Mouse (Mus musculus) large intestine, adult 2 months (tissue): ENCODE data around the gene Pgm1. TPM values are rescaled to one million over a fixed set of nuclear protein-coding genes. Genes with fewer than 3 reads are reported as not detected.

Experiments
- DNase-seq: peaks from one replicate; pipeline ENCODE4 v3.0.0-alpha.2; 2012; ENCODE audit warnings: low read depth, low spot score
- WGBS: fragments of 180-500 bp; shearing (Covaris S2); methylation state at CpG from one replicate; pipeline ENCODE4 v1.1.7; 2018; 5-methylcytosine and 5-hydroxymethylcytosine counted together
- polyA plus RNA-seq: library from polyadenylated mRNA; depleted of rRNA; stranded (reverse); fragments of >200 nt; gene quantifications from 2 replicates; pipeline ENCODE4 v1.2.3, GENCODE M21; 2012

Gene Pgm1
- polyA plus RNA-seq, 1 experiment: 20.5 TPM

DNA sequence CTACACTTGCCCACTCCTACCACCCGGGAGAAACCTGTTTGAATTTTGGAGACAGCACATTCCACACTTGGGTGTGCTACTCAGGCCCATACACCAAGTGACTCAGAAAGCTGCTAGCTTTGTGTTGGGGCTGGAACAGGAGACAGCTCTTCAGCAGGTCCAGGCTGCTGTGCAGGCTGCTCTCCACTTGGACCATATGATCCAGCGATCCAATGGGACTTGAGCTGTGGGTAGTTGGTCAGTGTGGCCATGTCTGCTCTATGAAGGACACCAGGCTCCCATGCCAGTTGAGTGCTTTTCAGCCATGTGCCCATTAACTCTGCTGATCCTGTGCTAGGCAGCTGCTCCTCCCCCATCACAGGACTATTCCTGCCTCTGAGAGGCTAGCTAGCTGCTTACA is 24.7 kb downstream of the Pgm1 start:
- 76% methylated on average over 2 of the region's 2 CpGs for WGBS
- DNase-seq: no peak

DNA sequence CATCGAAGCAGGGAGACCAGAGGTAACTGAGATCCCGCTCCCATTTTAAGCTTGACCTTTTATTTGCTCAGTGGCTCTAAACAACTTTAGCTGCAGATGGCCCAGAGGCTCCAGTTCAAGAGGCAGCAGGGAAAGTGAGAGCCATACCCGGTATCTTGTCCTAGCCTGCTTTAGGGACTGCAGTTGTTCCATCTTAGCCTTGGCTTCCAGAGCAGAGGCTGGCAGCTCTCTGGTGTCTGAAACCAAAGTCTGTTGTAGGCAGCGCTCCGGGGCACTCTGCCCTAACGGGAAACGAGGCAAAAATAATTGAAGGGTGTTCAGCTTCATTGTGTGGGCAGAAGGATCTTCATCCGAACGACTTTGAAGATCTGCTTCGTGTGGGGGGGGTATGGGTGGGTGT is 26.2 kb downstream of the Pgm1 start:
- WGBS: 91% methylated on average over 10 of the region's 10 CpGs
- no peak for DNase-seq

DNA sequence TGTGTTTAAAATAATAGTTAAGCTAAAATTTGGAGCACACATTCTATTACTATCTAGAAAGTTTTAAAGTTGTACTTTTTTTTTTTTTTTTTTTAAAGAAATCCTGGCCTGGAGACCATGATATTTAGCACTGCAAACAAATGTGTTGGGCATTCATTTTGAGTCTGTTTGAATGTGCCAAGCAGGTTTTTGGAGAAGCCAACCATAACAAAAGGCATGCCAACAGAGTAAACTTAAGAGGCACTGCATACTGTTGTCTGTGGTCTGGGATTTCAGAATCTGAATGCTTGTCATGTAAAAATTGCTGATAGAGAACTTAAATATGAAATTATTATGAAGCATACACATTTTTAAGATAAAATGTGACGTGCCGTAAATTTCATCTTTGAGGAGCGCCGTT is 28.0 kb downstream of the Pgm1 start:
- DNase-seq: no peak
- 94% methylated on average over 4 of the region's 4 CpGs for WGBS

GRCm38 (mm10) chr4:99958084-99958815 is 29.0 kb downstream of the Pgm1 start:
- no peak for DNase-seq
- 67% methylated on average over 7 of the region's 7 CpGs for WGBS

DNA sequence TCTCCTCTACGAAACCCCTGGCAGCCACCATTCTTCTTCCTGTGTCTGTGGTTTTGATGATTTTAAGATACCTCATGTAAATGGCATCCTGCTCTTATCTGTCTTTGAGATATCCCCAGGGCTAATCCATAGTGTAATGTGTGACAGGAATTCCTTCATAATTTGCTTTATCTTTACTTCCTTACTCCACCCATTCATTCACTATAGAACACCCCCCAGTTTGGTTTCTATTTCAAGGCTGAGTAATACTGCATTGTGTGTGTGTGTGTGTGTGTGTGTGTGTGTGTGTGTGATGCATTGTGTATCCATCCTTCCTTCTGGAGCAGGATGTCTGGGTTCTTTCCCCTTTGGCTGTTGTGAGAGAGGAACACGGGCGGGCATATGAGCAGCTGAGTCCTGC is 30.1 kb downstream of the Pgm1 start:
- WGBS: 83% methylated on average over 3 of the region's 3 CpGs
- no peak for DNase-seq

GRCm38 (mm10) chr4:99966555-99966954 is 37.3 kb downstream of the Pgm1 start:
- no peak for DNase-seq
- WGBS: 88% methylated on average over 6 of the region's 6 CpGs

- WGBS: 72% methylated on average over 5 of the region's 5 CpGs
- DNase-seq: no peak
These were observed 40.1 kb downstream of the Pgm1 start for GRCm38 (mm10) chr4:99969328-99969727.

DNA sequence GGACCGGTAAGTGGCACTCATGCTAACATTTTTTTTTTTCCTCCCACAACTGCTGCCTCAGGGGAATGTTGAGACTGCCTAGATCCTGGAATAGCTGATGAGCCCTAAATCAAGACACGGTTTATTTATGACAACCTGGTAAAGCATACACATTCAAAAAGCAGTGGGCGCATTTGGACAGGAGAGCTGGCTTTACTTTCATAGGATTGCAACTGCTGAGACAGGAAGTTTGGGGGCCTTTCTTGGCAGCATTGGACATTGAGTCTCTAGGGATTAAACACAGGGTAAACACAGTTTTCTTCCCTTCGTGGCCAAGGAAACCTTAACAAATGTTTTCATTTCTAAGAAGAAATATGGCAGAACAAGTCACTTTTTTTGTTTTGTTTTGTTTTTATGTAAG is 40.9 kb downstream of the Pgm1 start:
- 68% methylated on average over 4 of the region's 4 CpGs for WGBS
- DNase-seq: no peak

DNA sequence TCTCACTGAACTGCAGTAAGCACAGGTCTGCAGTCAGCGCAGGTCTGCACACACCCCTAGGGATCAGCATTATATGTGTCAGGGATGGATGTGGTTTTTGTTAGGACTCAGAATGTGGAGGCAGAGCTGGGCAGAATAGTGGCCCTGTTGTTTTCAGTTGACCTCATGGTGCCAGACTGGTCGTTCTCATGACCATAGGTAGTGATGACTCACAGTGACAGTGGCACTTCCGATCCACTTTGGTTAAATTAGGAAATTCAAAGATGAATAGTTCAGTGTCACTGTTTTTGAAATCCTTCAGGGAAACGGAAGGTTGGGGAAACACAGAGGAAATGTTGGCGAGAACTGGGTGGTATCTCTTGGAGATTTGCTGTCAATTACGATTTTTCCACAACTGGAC is 43.7 kb downstream of the Pgm1 start:
- WGBS: 91% methylated on average over 6 of the region's 6 CpGs
- no peak for DNase-seq

- DNase-seq: no peak
- 93% methylated on average over 1 of the region's 1 CpGs for WGBS
These were observed 44.7 kb downstream of the Pgm1 start for GRCm38 (mm10) chr4:99973931-99974330.

DNA sequence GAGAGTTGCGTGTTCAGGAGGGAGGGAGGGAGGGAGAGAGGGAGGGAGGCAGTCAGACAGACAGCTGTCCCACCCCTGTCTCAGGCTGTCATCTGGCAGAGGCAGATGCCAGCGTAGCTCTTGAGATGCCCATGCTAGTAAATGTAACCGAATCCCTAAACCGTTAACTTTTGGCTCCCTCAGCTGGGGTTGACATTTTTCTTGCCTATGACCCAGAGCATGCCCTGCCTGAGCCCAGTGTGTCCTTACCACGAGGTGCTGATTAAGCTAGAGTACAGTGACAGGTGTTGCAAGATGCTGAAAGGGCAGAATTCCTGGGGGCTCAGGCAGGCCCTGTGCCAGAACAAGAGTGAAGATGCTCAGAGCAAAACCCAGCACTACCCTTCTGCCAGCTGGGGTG is 45.2 kb downstream of the Pgm1 start:
- DNase-seq: no peak
- WGBS: 77% methylated on average over 5 of the region's 5 CpGs

- DNase-seq: no peak
- 80% methylated on average over 5 of the region's 5 CpGs for WGBS
These were observed 50.1 kb downstream of the Pgm1 start for GRCm38 (mm10) chr4:99979326-99979725.

- 95% methylated on average over 2 of the region's 2 CpGs for WGBS
- no peak for DNase-seq
These were observed 52.0 kb downstream of the Pgm1 start for GRCm38 (mm10) chr4:99981216-99981615.

GRCm38 (mm10) chr4:99983652-99984368 is 54.6 kb downstream of the Pgm1 start:
- DNase-seq: no peak
- 87% methylated on average over 13 of the region's 13 CpGs for WGBS

DNA sequence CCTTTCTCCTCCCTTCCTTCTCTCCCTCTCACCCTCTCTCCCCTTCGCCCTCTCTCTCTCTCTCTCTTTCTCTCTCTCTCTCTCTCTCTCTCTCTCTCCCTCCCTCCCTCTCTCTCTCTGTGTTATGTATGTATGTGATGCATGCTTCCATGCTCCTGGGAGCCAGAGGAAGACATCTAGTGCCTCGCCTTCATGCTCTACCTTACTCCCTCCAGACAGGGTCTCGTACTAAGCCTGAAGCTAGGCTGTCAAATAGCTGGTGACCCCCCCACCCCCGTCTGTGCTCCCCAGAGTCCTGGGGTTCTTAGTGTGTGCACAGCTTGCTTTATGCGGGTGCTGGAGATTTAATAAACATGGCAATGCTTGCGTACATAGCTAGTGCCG is 55.1 kb downstream of the Pgm1 start:
- 85% methylated on average over 7 of the region's 7 CpGs for WGBS
- DNase-seq: no peak

- DNase-seq: no peak
- WGBS: 86% methylated on average over 7 of the region's 7 CpGs
These were observed 55.9 kb downstream of the Pgm1 start for GRCm38 (mm10) chr4:99985086-99985485.

DNA sequence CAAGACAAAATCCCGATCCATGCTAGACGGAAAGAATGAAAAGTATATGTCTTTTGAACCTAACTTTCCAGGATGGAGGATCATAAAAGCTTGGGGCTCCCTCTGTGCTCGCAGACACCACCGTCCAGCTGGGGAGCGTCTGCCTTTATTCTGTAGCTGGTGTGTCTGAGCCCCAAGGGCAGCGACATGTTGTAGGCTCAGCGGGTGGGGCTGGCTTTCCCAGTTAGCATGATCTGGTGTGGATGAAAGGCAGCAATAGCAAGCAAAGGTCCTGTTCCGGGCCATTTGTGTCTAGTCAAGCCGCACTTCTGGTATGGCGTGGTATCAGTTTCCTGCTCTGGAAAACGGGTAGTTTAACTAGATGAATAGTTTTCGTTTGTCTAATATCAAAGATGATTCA is 56.4 kb downstream of the Pgm1 start:
- 80% methylated on average over 12 of the region's 12 CpGs for WGBS
- DNase-seq: no peak

GRCm38 (mm10) chr4:99986609-99987008 is 57.4 kb downstream of the Pgm1 start:
- no peak for DNase-seq
- WGBS: 88% methylated on average over 10 of the region's 10 CpGs

GRCm38 (mm10) chr4:99988771-99989170 is 59.6 kb downstream of the Pgm1 start:
- 37% methylated on average over 7 of the region's 7 CpGs for WGBS

DNA sequence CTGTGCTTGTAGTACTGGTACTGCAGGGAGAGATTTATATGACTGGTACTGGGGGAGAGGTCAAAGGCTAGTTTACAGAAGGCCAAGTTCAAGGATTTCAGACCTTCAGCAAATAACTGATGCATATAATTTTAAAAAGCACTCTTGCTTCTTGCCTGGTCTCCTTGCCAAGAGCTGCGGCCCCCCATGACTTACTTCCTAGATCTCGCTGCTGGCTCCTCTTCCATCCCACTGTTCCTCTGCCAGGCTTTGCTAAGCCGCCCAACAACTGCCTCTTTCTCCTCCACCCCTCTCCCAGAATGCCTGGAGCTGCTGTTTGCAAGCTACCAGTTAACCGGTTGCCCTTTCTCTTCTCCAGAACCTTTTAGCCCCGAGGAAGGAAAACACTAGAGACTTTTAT is 71.8 kb downstream of the Pgm1 start:
- DNase-seq: no peak
- WGBS: 54% methylated on average over 5 of the region's 5 CpGs

More at GRCm38 (mm10) chr4:99988771-99989170, 59.6 kb downstream of the Pgm1 start:
- no peak for DNase-seq

DNA sequence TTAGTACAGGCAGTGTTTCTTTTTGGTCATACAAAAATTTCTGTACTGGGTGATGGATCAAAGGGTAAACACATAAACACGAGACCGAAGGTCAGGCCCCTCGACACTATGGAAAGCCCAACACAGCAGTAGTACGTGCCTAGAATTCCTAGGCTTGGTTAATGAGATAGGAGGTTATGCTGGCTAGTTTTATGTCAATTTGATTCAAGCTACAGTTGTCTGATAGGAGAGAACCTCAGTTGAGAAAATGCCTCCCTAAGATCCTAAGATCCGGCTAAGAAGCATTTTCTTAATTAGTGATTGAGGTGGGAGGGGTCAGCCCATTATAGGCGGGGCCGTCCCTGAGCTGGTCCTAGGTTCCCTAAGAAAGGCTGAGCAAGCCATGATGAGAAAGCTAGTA is 72.6 kb downstream of the Pgm1 start:
- 50% methylated on average over 7 of the region's 7 CpGs for WGBS
- DNase-seq: no peak
